Mouse (Mus musculus): ENCODE measurements at regions not wholly inside any gene's neighbourhood (a gene's known extent, or its start where the extent isn't known, plus 50 kb on each side); places are given as distances from the start of the nearest gene placed in this dataset.

- TF ChIP-seq CTCF (IDR thresholded peaks at IDR 0.05; ENCODE audit: insufficient read depth, low read depth, low read length) (no peak), POLR2A (IDR thresholded peaks at IDR 0.05; ENCODE audit: insufficient read depth, low read depth, low read length) (no peak)
These were observed 509.4 kb downstream of the Nfib start for GRCm38 (mm10) chr4:82196024-82196647.

Data from olfactory bulb, adult 2 months (tissue).